12 mouse cellular contexts compared by ENCODE assay signal in genomic region chr5:136014877-136015276, GRCm38 (mm10). TPM values are rescaled to one million over a fixed set of nuclear protein-coding genes. Genes with fewer than 3 reads are reported as not detected.
A peak's percentile ranks its signal among the peaks of the same experiment; 100 is the strongest.
DNase-seq lines count a peak whose midpoint lies in the region; ATAC-seq and TF ChIP-seq lines count a peak whose summit lies in the region.
"Had no signal": no experiment of that assay in that cellular context is flagged by ENCODE, and none has a peak within 500 bp of the region (broad histone marks: within the 10 kb centered on the region; RNA-seq: fewer than 3 reads in every experiment).

No protein-coding gene starts in this region.

- H3K27ac ChIP-seq in heart, embryonic 14.5 days (replicated peaks in 1 of 2; ENCODE audit: control insufficient read depth in 1 of 2, insufficient read depth in 1 of 2, low read depth in 2 of 2, low read length in 2 of 2), result peak overlapping the region; percentile 74 to 79
- H3K27ac ChIP-seq in midbrain, embryonic 11.5 days (ENCODE audit: low read depth, low read length), result no peak overlapping the region
- H3K27ac ChIP-seq: forebrain, embryonic 12.5 days had no signal

- peak; percentile 93 for DNase-seq in heart, adult 11 months
- DNase-seq in heart, adult 9 months (ENCODE audit: low spot score in 2 of 2), result no peak
- DNase-seq in kidney, postnatal 14 days, result peak; percentile 62
- no peak for DNase-seq in midbrain, embryonic 11.5 days (ENCODE audit: low spot score, missing footprints)
- no peak for DNase-seq in gastrocnemius, adult 8-10 months (ENCODE audit: low spot score in 2 of 2)
- DNase-seq in spleen, postnatal 14 days (ENCODE audit: low spot score in 2 of 2), result no peak
- DNase-seq: left cerebral cortex, postnatal 4 days had no signal

- H3K4me3 ChIP-seq in E14TG2a.4 (replicated peaks; ENCODE audit: low read length), result 0 out of 2 replicates have a peak overlapping the region, but pooled peaks have one; percentile 39
- H3K4me3 ChIP-seq in heart, embryonic 14.5 days (ENCODE audit: control insufficient read depth in 1 of 2, insufficient read depth in 1 of 2, low read depth in 1 of 2, low read length in 2 of 2), result no peak overlapping the region
- H3K4me3 ChIP-seq in midbrain, embryonic 11.5 days (ENCODE audit: low read depth, low read length), result no peak overlapping the region
- H3K4me3 ChIP-seq: forebrain, embryonic 12.5 days had no signal

- WGBS in heart, embryonic 14.5 days, result 35% methylated on average over 10 of the region's 10 CpGs
- 86% methylated on average over 10 of the region's 10 CpGs for WGBS in midbrain, embryonic 11.5 days

- H3K9me3 ChIP-seq in E14TG2a.4 (ENCODE audit: low read length), result no peaks in the 10 kb centered on the region
- H3K9me3 ChIP-seq in heart, embryonic 14.5 days (ENCODE audit: control insufficient read depth, low read length), result no peaks in the 10 kb centered on the region
- no peaks in the 10 kb centered on the region for H3K9me3 ChIP-seq in midbrain, embryonic 11.5 days (ENCODE audit: control insufficient read depth, low read length)
- H3K9me3 ChIP-seq: forebrain, embryonic 12.5 days had no signal

- H3K4me1 ChIP-seq in E14TG2a.4 (replicated peaks; ENCODE audit: low read depth, low read length), result peaks cover 83% of the 10 kb centered on the region
- peaks cover 36 to 46% of the 10 kb centered on the region in 2 experiments for H3K4me1 ChIP-seq in heart, embryonic 14.5 days (ENCODE audit: control insufficient read depth in 2 of 2, insufficient read depth in 2 of 2, low read length in 2 of 2)
- H3K4me1 ChIP-seq in midbrain, embryonic 11.5 days (ENCODE audit: control insufficient read depth, insufficient read depth, low read length), result no peaks in the 10 kb centered on the region

- H3K9ac ChIP-seq in heart, embryonic 14.5 days (ENCODE audit: low read length), result peak overlapping the region; percentile 59
- no peak overlapping the region for H3K9ac ChIP-seq in midbrain, embryonic 11.5 days (ENCODE audit: low read length)
- H3K9ac ChIP-seq: forebrain, embryonic 12.5 days had no signal

- peak; percentile 77 for ATAC-seq in heart, embryonic 14.5 days (ENCODE audit: insufficient number of reproducible peaks, insufficient read depth, low FRiP score, low read depth)
- no peak for ATAC-seq in midbrain, embryonic 11.5 days (ENCODE audit: low FRiP score)
- ATAC-seq: hindbrain, embryonic 16.5 days had no signal

- TF ChIP-seq CTCF in E14TG2a.4 (conservative IDR thresholded peaks at IDR 0.05; ENCODE audit: low read length), result no peak

- peak overlapping the region; percentile 46 for H3K4me2 ChIP-seq in heart, embryonic 14.5 days (ENCODE audit: low read length)
- H3K4me2 ChIP-seq in midbrain, embryonic 11.5 days, result no peak overlapping the region
- H3K4me2 ChIP-seq: forebrain, embryonic 12.5 days had no signal

- H3K36me3 ChIP-seq in E14TG2a.4 (ENCODE audit: insufficient read depth, low read length), result peaks cover 47% of the 10 kb centered on the region
- peaks cover 35% of the 10 kb centered on the region for H3K36me3 ChIP-seq in heart, embryonic 14.5 days (ENCODE audit: control insufficient read depth, insufficient read depth, low read length)
- peaks cover 7% of the 10 kb centered on the region; the same call in 1 of the 2 replicates for H3K36me3 ChIP-seq in midbrain, embryonic 11.5 days (ENCODE audit: control insufficient read depth, insufficient read depth, low read length)

- no peaks in the 10 kb centered on the region for H3K27me3 ChIP-seq in E14TG2a.4 (ENCODE audit: insufficient read depth, low read length)
- no peaks in the 10 kb centered on the region for H3K27me3 ChIP-seq in heart, embryonic 14.5 days (ENCODE audit: control insufficient read depth, insufficient read depth, low read length)
- no peaks in the 10 kb centered on the region for H3K27me3 ChIP-seq in midbrain, embryonic 11.5 days (ENCODE audit: control insufficient read depth, insufficient read depth, low read length)
- H3K27me3 ChIP-seq: forebrain, embryonic 12.5 days had no signal

RNA-seq across cellular contexts. Expression of gene Dtx2, which starts 20.3 kb away (rescaled TPM):
- polyA plus RNA-seq in heart, embryonic 14.5 days (2014; fragmentation: Nextera tagmentation; extraction: Ambion mirVana), result 16.8 and 17.4 TPM in 2 replicates
- 23.2 and 29.6 TPM in 2 replicates for polyA plus RNA-seq in midbrain, embryonic 11.5 days (2014; fragmentation: Nextera tagmentation; extraction: Ambion mirVana)
- 1 to 10 TPM; 6.4 to 7.8 (median 7.1) TPM for total RNA-seq in gastrocnemius, adult 8-10 months (2022)

RNA-seq across cellular contexts. Expression of gene Upk3b, which starts 23.4 kb away (rescaled TPM):
- 22.5 and 35.4 TPM in 2 replicates for polyA plus RNA-seq in heart, embryonic 14.5 days (2014; fragmentation: Nextera tagmentation; extraction: Ambion mirVana)
- not detected in 2 replicates for polyA plus RNA-seq in midbrain, embryonic 11.5 days (2014; fragmentation: Nextera tagmentation; extraction: Ambion mirVana)
- total RNA-seq in gastrocnemius, adult 8-10 months (2022), result not detected
- total RNA-seq: left cerebral cortex, postnatal 4 days had no signal
- polyA plus RNA-seq: forebrain, embryonic 12.5 days had no signal

RNA-seq across cellular contexts. Expression of gene Zp3, which starts 35.0 kb away (rescaled TPM):
- polyA plus RNA-seq in heart, embryonic 14.5 days (2014; fragmentation: Nextera tagmentation; extraction: Ambion mirVana), result not detected in 2 replicates
- not detected in 2 replicates for polyA plus RNA-seq in midbrain, embryonic 11.5 days (2014; fragmentation: Nextera tagmentation; extraction: Ambion mirVana)
- total RNA-seq in gastrocnemius, adult 8-10 months (2022), result not detected
- total RNA-seq: left cerebral cortex, postnatal 4 days had no signal
- polyA plus RNA-seq: forebrain, embryonic 12.5 days; hindbrain, embryonic 16.5 days; stomach, embryonic 14.5 days had no signal

RNA-seq across cellular contexts. Expression of gene Upk3bl, which starts 39.4 kb away (rescaled TPM):
- 0.46 TPM in 1 of 2 replicates, not detected in the other for polyA plus RNA-seq in heart, embryonic 14.5 days (2014; fragmentation: Nextera tagmentation; extraction: Ambion mirVana)
- polyA plus RNA-seq in midbrain, embryonic 11.5 days (2014; fragmentation: Nextera tagmentation; extraction: Ambion mirVana), result 0.29 and 0.88 TPM in 2 replicates
- total RNA-seq in gastrocnemius, adult 8-10 months (2022), result not detected
- total RNA-seq: left cerebral cortex, postnatal 4 days had no signal
- polyA plus RNA-seq: hindbrain, embryonic 16.5 days had no signal

RNA-seq across cellular contexts. Expression of gene Ssc4d, which starts 40.5 kb away (rescaled TPM):
- 0.39 and 0.68 TPM in 2 replicates for polyA plus RNA-seq in heart, embryonic 14.5 days (2014; fragmentation: Nextera tagmentation; extraction: Ambion mirVana)
- polyA plus RNA-seq in midbrain, embryonic 11.5 days (2014; fragmentation: Nextera tagmentation; extraction: Ambion mirVana), result 0.68 and 0.86 TPM in 2 replicates
- under 1 TPM in 3 of 4 experiments, not detected in 1; 0.29 to 0.65 (median 0.53) TPM for total RNA-seq in gastrocnemius, adult 8-10 months (2022)

Comparison
In these comparisons a context has a peak if more than half of its experiments do, and no peak if none do; other contexts are left out.
1. DNase-seq: peak in heart, adult 11 months (single experiment) and kidney, postnatal 14 days (single experiment); none in heart, adult 9 months (0 of 2), midbrain, embryonic 11.5 days (single experiment), gastrocnemius, adult 8-10 months (0 of 2) and spleen, postnatal 14 days (0 of 2).
2. RNA of gene Upk3b, which starts 23.4 kb away (polyA plus RNA-seq): 22.5 to 35.4 TPM in heart, embryonic 14.5 days; not detected in midbrain, embryonic 11.5 days; every median in the first group is over 10 times any median in the second.